Mouse (Mus musculus) ZHBTc4 (cell line): ENCODE data around the gene Smim20.

Experiments used
- DNase-seq: peaks from one replicate; pipeline ENCODE4 v3.0.0-alpha.2; 2011; ENCODE audit warnings: low read depth, low spot score

Gene Smim20

DNA sequence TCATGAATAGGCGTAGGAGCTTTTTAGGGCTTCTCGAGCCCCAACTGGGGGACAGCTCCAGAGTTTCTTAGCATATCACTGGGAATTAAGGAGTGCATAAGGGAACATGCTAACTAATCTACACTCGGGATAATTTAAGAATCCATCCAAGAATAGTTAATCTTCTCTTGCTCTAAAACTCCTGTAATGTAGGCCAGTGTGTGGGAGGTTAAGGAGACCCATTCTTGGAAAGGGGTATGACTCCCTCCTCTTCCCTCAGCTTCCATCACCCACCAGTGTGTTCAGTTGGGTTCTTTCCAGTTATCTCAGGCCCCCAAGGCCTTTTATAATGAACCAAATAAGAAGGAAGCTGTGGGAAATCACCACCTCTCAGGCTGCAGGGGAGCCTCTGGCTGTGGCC is 40.0 kb downstream of the Smim20 start:
- no peak for DNase-seq

GRCm38 (mm10) chr5:53307437-53307836 is 40.6 kb downstream of the Smim20 start:
- DNase-seq = no peak

DNA sequence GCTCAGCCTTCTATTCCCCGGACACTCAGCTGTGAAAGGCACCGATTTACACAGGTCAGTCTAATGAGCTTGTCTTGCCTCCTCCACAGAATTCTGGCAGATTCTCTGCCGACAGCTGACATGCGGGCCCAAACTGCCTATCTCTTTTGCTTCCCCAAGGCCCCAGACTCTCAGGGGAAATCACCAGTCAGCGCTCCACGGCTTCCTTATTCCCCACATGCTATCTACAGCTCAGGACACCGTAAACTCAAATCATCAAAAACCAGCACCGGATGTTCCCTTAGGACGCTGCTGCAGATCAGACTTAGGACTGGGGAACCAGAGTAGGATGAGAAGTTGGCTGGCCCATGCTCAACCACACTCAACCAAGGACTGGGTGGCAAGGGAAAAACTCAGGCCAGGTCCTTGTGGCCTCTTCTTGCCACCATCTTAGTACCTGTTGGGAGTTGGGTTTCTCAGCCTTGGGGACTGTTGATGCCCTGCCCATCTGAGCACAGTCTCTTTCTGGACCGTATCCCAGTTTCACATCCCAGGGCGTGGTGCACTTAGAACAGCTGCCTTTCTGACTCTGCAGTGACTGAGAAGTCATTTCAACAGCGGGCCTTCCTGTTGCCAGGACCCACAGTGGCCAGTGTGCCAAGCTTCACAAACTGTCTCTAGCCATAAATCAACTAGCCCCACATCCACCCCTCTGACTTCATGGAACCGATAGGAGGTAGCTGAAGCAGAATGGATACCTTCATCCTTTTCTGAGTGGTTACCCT is 47.7 kb downstream of the Smim20 start:
- DNase-seq = no peak

DNA sequence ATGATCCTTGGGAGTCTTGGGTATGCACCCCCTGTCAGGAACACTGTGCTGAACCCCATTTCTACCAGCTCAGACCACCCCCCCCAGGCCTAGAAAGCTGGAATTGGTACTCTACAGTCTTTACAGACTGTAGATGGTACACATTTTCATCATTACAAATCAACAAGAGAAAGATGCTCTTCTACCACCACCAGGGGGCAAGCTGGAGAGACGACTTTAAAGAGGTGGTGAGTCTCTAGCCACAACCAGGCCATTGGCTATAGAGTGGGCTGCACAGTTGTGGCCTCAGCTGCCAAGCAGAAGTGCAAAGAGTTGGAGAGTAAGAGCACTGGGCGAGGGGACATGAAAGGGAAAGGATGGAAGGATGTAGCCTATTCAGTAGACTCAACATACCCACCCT is 48.9 kb downstream of the Smim20 start:
- DNase-seq = peak; percentile 43

GRCm38 (mm10) chr5:53317396-53317795 is 50.5 kb downstream of the Smim20 start:
- no peak for DNase-seq

DNA sequence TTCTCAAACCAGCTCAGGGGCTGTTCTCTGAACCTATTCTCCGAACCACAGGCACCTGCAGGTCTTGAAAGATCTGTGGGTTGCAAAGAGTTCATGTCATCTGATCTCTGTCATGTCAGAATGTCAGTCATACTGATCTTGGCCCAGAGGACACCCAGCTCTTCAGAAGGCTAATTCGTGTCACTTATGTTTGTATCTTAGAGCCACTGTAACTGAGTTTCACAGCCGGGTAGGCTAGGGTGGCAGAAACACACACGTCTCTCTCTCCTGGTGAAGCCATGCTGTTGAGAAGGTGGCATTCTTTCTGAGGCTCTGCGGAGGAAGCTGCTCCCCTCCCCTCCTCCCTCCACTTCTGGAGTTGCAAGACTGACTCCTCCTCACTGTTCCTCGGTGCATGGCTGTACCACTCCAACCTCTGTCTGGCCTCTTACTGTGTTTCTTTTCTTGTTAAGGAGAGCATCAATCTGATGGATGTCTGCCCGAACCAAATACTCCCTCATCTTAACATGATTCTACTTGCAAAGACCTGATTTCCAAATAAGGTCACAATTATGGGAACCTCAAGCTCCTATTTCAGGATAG is 51.1 kb downstream of the Smim20 start:
- DNase-seq = no peak

DNA sequence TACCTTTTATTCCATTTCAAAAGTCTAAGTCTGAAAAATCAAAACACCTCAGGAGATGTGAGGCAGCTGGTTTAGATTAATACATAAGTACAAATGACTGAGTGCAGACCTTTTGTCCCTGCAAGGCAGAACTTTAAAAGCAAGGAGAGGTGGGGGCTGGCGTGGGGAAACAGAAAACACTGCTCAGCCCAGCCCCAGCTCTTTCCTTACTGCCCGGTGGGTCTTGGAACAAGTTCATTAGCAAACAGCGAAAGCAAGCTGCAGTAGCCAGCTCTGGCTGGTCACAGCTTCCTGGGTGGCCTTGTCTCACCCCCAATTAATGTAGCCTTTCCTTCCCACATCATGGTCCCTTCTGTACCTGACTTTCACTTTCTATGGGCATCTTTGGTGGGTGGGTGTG is 53.4 kb downstream of the Smim20 start:
- no peak for DNase-seq

DNA sequence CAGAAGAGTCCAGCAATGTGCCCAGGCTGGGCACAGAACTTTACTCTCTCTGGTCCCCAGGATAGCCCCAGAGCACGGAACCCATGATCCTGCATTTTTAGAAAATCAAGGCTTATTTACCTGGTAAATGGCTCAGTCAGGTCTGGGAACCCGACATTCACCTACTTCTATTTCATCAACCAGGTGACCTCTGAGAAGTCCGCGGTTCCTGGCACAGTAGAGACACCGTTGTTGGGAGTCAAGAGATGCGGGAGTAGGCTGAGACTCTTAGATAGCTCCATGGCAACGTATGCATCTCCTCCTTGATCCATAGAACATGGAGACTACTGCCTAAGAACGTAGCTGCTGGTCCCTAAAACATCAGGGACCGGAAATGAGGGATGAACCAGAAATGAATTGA is 55.0 kb downstream of the Smim20 start:
- DNase-seq = no peak

GRCm38 (mm10) chr5:53322471-53322870 is 55.6 kb downstream of the Smim20 start:
- peak; percentile 55 for DNase-seq

GRCm38 (mm10) chr5:53323121-53323520 is 56.2 kb downstream of the Smim20 start:
- DNase-seq = peak; percentile 40

GRCm38 (mm10) chr5:53324256-53324655 is 57.4 kb downstream of the Smim20 start:
- DNase-seq = no peak

- no peak for DNase-seq
These were observed 57.9 kb downstream of the Smim20 start for GRCm38 (mm10) chr5:53324791-53325190.

DNA sequence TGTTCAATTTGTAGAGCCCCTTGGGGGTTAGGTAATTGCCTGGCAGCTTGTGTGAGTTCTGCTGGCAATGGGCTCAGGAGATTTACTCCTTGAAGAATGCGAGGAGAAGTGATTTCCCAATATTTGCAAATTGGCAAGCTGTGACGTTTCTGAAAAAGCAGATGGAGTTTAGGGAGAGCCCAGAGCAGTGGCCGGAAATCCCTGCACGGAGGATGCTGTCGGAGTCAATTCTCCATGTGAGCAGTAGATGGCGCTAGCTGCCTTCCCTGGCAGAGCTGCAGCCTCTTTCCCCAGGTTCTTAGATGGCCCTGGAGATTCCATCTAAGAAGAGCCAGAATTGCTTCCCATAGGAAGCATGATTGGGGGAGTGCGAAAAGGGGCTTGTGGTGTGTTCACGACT is 59.1 kb downstream of the Smim20 start:
- DNase-seq = peak; percentile 81

DNA sequence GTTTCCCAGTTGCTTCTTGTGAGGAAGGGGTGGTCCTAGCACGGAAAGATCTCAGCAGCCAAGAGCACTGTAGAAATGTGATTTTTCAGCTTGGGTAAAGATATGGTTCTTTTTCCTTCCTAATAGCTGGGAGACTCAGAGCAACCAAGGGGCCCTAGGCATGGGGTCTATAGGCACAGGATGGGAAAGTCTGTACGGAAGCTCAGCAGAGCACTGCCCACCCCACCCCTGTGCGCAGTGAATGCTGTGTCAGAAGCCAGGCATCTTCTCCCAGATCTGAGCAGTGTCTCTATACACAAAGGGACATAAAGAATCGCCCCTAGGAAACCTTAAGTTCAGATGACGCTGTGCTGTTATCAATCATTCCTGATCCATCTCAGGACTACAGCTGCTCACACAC is 59.6 kb downstream of the Smim20 start:
- no peak for DNase-seq
